Mouse (Mus musculus) E14TG2a.4 (cell line): ENCODE data around the gene Slc16a2.
"Not testable (repeated sequence)": the region's sequence is repeated elsewhere in the genome, so short reads cannot be mapped to it uniquely, and the experiment has no call there.

ENCODE experiments used
- CTCF ChIP-seq: conservative IDR thresholded peaks from 2 replicates; pipeline ENCODE4 v1.5.1; 2014; ENCODE audit warnings: low read length
- NANOG ChIP-seq: IDR thresholded peaks from 2 replicates; pipeline ENCODE4 v1.6.1; 2014; ENCODE audit warnings: borderline replicate concordance, low read length, mixed read lengths
- POU5F1 ChIP-seq: IDR thresholded peaks from 2 replicates; pipeline ENCODE4 v1.6.1; 2014; ENCODE audit warnings: low read length, borderline replicate concordance

GRCm38 (mm10) chrX:103664445-103664844 lies 157.3 kb downstream of the Slc16a2 start:
- TF ChIP-seq CTCF, NANOG, POU5F1: not testable (repeated sequence)
